Mouse (Mus musculus) hindbrain, embryonic 16.5 days (tissue): ENCODE results near the gene Nxnl1. TPM values are rescaled to one million over a fixed set of nuclear protein-coding genes. Genes with fewer than 3 reads are reported as not detected.

Experiments
- ATAC-seq: fragments of 200-750 bp; cut with Nextera tagmentation; 2 replicates; pipeline ENCODE4 v1.8.0; 2017; ENCODE audit warnings: moderate TSS enrichment, moderate library complexity
- H3K27ac ChIP-seq: fragments of 300-500 bp; sonication (generic); 2 replicates; pipeline ENCODE4 v1.5.1; 2014; ENCODE audit warnings: low read depth, mild to moderate bottlenecking, control low read depth, low read length, moderate library complexity
- H3K27me3 ChIP-seq: fragments of 300-500 bp; sonication (generic); replicated peaks from 2 replicates; pipeline ENCODE4 v1.6.1; 2014; ENCODE audit warnings: low read length; ENCODE audit not compliant: control insufficient read depth, insufficient read depth
- H3K36me3 ChIP-seq: fragments of 300-500 bp; sonication (generic); 2 replicates; pipeline ENCODE4 v1.6.1; 2014; ENCODE audit warnings: mild to moderate bottlenecking, low read length, moderate library complexity, mixed read lengths; ENCODE audit not compliant: control insufficient read depth, insufficient read depth
- H3K4me1 ChIP-seq: fragments of 300-500 bp; sonication (generic); 2 replicates; pipeline ENCODE4 v1.6.1; 2014; ENCODE audit warnings: low read depth, low read length; ENCODE audit not compliant: control insufficient read depth, insufficient read depth
- H3K4me2 ChIP-seq: fragments of 300-500 bp; sonication (generic); 2 replicates; pipeline ENCODE4 v1.6.1; 2014; ENCODE audit warnings: mild to moderate bottlenecking, low read length, control low read depth, moderate library complexity
- H3K4me3 ChIP-seq: fragments of 300-500 bp; sonication (generic); 2 replicates; pipeline ENCODE4 v1.5.1; 2014; ENCODE audit warnings: mild to moderate bottlenecking, low read length, control low read depth, moderate library complexity
- H3K9ac ChIP-seq: fragments of 300-500 bp; sonication (generic); 2 replicates; pipeline ENCODE4 v1.6.1; 2014; ENCODE audit warnings: low read depth, mild to moderate bottlenecking, control low read depth, low read length, moderate library complexity
- H3K9me3 ChIP-seq: fragments of 300-500 bp; sonication (generic); 2 replicates; pipeline ENCODE4 v1.6.1; 2014; ENCODE audit warnings: mild to moderate bottlenecking, low read length, moderate library complexity; ENCODE audit not compliant: control insufficient read depth
- WGBS: fragments of 180-500 bp; shearing (Covaris S2); extraction: QIAGEN DNeasy Blood & Tissue Kit; methylation state at CpG from one replicate; pipeline ENCODE4 v1.1.7; 2014; 5-methylcytosine and 5-hydroxymethylcytosine counted together
- polyA plus RNA-seq: library from polyadenylated mRNA; unstranded; fragments of >200 nt; fragmentation: Nextera tagmentation; extraction: Ambion mirVana; gene quantifications from 2 replicates; pipeline ENCODE4 v1.2.1, GENCODE M21; 2015

Nxnl1 gene
- polyA plus RNA-seq, 1 experiment from 2014 or later: not detected

- H3K9ac ChIP-seq: no peak overlapping the region
- no peaks in the 10 kb centered on the region for H3K4me1 ChIP-seq
- H3K4me2 ChIP-seq: no peak overlapping the region
- no peaks in the 10 kb centered on the region for H3K9me3 ChIP-seq
- no peaks in the 10 kb centered on the region for H3K36me3 ChIP-seq
- peaks cover 22% of the 10 kb centered on the region for H3K27me3 ChIP-seq
- 76% methylated on average over 6 of the region's 6 CpGs for WGBS
- no peak overlapping the region for H3K4me3 ChIP-seq
- H3K27ac ChIP-seq: no peak overlapping the region
- ATAC-seq: no peak
Observed at GRCm38 (mm10) chr8:71552770-71553169, 13.6 kb downstream of the Nxnl1 start.

- Histone ChIP-seq H3K27me3 (peaks cover 2% of the 10 kb centered on the region), H3K4me3 (no peak overlapping the region), H3K4me1 (no peaks in the 10 kb centered on the region), H3K9me3 (no peaks in the 10 kb centered on the region), H3K27ac (no peak overlapping the region), H3K36me3 (peaks cover 11% of the 10 kb centered on the region), H3K4me2 (no peak overlapping the region), H3K9ac (no peak overlapping the region)
- 69% methylated on average over 7 of the region's 7 CpGs for WGBS
- no peak for ATAC-seq
Observed at GRCm38 (mm10) chr8:71550754-71551153, 15.6 kb downstream of the Nxnl1 start.

GRCm38 (mm10) chr8:71547590-71547989 is 18.8 kb downstream of the Nxnl1 start:
- Histone ChIP-seq H3K9ac (no peak overlapping the region), H3K36me3 (peaks cover 18% of the 10 kb centered on the region), H3K9me3 (no peaks in the 10 kb centered on the region), H3K4me2 (no peak overlapping the region), H3K4me3 (no peak overlapping the region), H3K27me3 (no peaks in the 10 kb centered on the region), H3K27ac (no peak overlapping the region), H3K4me1 (peaks cover 10% of the 10 kb centered on the region)
- 82% methylated on average over 7 of the region's 7 CpGs for WGBS
- no peak for ATAC-seq

GRCm38 (mm10) chr8:71545053-71545452 is 21.3 kb downstream of the Nxnl1 start:
- Histone ChIP-seq H3K9ac (no peak overlapping the region), H3K27me3 (no peaks in the 10 kb centered on the region; the same call in 1 of the 2 replicates), H3K4me3 (no peak overlapping the region), H3K4me1 (peaks cover 10% of the 10 kb centered on the region), H3K9me3 (no peaks in the 10 kb centered on the region), H3K36me3 (peaks cover 18% of the 10 kb centered on the region), H3K27ac (no peak overlapping the region), H3K4me2 (no peak overlapping the region)
- no peak for ATAC-seq
- 90% methylated on average over 11 of the region's 11 CpGs for WGBS

- H3K27ac ChIP-seq: no peak overlapping the region
- no peak overlapping the region for H3K9ac ChIP-seq
- H3K36me3 ChIP-seq: peaks cover 18% of the 10 kb centered on the region
- no peaks in the 10 kb centered on the region for H3K9me3 ChIP-seq
- 87% methylated on average over 9 of the region's 9 CpGs for WGBS
- H3K4me3 ChIP-seq: peak overlapping the region; percentile 97
- no peaks in the 10 kb centered on the region; the same call in 1 of the 2 replicates for H3K27me3 ChIP-seq
- peak overlapping the region; percentile 65 for H3K4me2 ChIP-seq
- H3K4me1 ChIP-seq: peaks cover 10% of the 10 kb centered on the region
- ATAC-seq: no peak
Observed at GRCm38 (mm10) chr8:71543755-71544154, 22.6 kb downstream of the Nxnl1 start.

- Histone ChIP-seq H3K4me2 (peak within 1 kb of the TSS; percentile 65), H3K36me3 (peaks cover 18% of the 10 kb centered on the region), H3K4me3 (peak within 1 kb of the TSS; percentile 97), H3K27ac (peak within 1 kb of the TSS; percentile 77; the same call in 1 of the 2 replicates), H3K4me1 (peaks cover 10% of the 10 kb centered on the region), H3K9me3 (no peaks in the 10 kb centered on the region), H3K9ac (peak within 1 kb of the TSS; percentile 89), H3K27me3 (peaks cover 1% of the 10 kb centered on the region)
- WGBS: under 1% methylated on average over 37 of the region's 55 CpGs
- ATAC-seq: peak; percentile 97
Observed at GRCm38 (mm10) chr8:71542632-71543343, 23.6 kb downstream of the Nxnl1 start, which contains the start of gene Mvb12a. TSS of gene Mvb12a (plus strand) at chr8:71542922.

GRCm38 (mm10) chr8:71537028-71537867 is 29.2 kb downstream of the Nxnl1 start, which contains the start of gene Bst2:
TSS of gene Bst2 (minus strand) at chr8:71537456.
- H3K4me2 ChIP-seq: peak within 1 kb of the TSS; percentile 59
- no peaks in the 10 kb centered on the region for H3K36me3 ChIP-seq
- peak within 1 kb of the TSS; percentile 36; the same call in 1 of the 2 replicates for H3K9ac ChIP-seq
- no peaks in the 10 kb centered on the region for H3K9me3 ChIP-seq
- WGBS: 5% methylated on average over 37 of the region's 37 CpGs
- peaks cover 13% of the 10 kb centered on the region for H3K27me3 ChIP-seq
- H3K27ac ChIP-seq: no peak within 1 kb of the TSS
- ATAC-seq: peak; percentile 48; the same call in 1 of the 2 replicates
- peaks cover 2% of the 10 kb centered on the region; the same call in 1 of the 2 replicates for H3K4me1 ChIP-seq
- H3K4me3 ChIP-seq: peak within 1 kb of the TSS; percentile 36

GRCm38 (mm10) chr8:71535663-71536062 is 30.7 kb downstream of the Nxnl1 start:
- H3K27ac ChIP-seq: no peak overlapping the region
- H3K36me3 ChIP-seq: no peaks in the 10 kb centered on the region
- peaks cover 2% of the 10 kb centered on the region; the same call in 1 of the 2 replicates for H3K4me1 ChIP-seq
- no peaks in the 10 kb centered on the region for H3K9me3 ChIP-seq
- H3K4me3 ChIP-seq: no peak overlapping the region
- ATAC-seq: no peak
- H3K27me3 ChIP-seq: peaks cover 13% of the 10 kb centered on the region
- no peak overlapping the region for H3K4me2 ChIP-seq
- no peak overlapping the region for H3K9ac ChIP-seq
- 72% methylated on average over 5 of the region's 5 CpGs for WGBS
